Mouse (Mus musculus) hindbrain, embryonic 11.5 days (tissue): ENCODE measurements around the gene Yipf7. TPM values are rescaled to one million over a fixed set of nuclear protein-coding genes. Genes with fewer than 3 reads are reported as not detected.

ENCODE experiments used
- ATAC-seq: fragments of 200-750 bp; cut with Nextera tagmentation; 2 replicates; pipeline ENCODE4 v1.8.0; 2017; ENCODE audit warnings: mild to moderate bottlenecking, moderate TSS enrichment, moderate library complexity; ENCODE audit not compliant: low FRiP score
- DNase-seq: peaks from one replicate; pipeline ENCODE4 v3.0.0-alpha.2; 2015; ENCODE audit warnings: low spot score
- H3K27ac ChIP-seq: fragments of 300-500 bp; sonication (generic); 2 replicates; pipeline ENCODE4 v1.5.1; 2014; ENCODE audit warnings: mild to moderate bottlenecking, low read depth, low read length
- H3K27me3 ChIP-seq: fragments of 300-500 bp; sonication (generic); 2 replicates; pipeline ENCODE4 v1.6.1; 2014; ENCODE audit warnings: mild to moderate bottlenecking, low read length, moderate library complexity, mixed read lengths; ENCODE audit not compliant: control insufficient read depth, insufficient read depth
- H3K36me3 ChIP-seq: fragments of 300-500 bp; sonication (generic); 2 replicates; pipeline ENCODE4 v1.6.1; 2014; ENCODE audit warnings: mild to moderate bottlenecking, low read length, moderate library complexity, mixed read lengths; ENCODE audit not compliant: control insufficient read depth, insufficient read depth
- H3K4me1 ChIP-seq: fragments of 300-500 bp; sonication (generic); replicated peaks from 2 replicates; pipeline ENCODE4 v1.6.1; 2014; ENCODE audit warnings: low read length, mixed read lengths; ENCODE audit not compliant: control insufficient read depth, insufficient read depth
- H3K4me2 ChIP-seq: fragments of 300-500 bp; sonication (generic); replicated peaks from 2 replicates; pipeline ENCODE4 v1.6.1; 2014; ENCODE audit warnings: mild to moderate bottlenecking, low read depth, low read length
- H3K4me3 ChIP-seq: fragments of 300-500 bp; sonication (generic); 2 replicates; pipeline ENCODE4 v1.5.1; 2014; ENCODE audit warnings: low read depth, low read length
- H3K9ac ChIP-seq: fragments of 300-500 bp; sonication (generic); 2 replicates; pipeline ENCODE4 v1.6.1; 2014; ENCODE audit warnings: low read depth, low read length
- H3K9me3 ChIP-seq: fragments of 300-500 bp; sonication (generic); 2 replicates; pipeline ENCODE4 v1.6.1; 2016; ENCODE audit warnings: low read length; ENCODE audit not compliant: control insufficient read depth
- WGBS: fragments of 180-500 bp; shearing (Covaris S2); extraction: QIAGEN DNeasy Blood & Tissue Kit; methylation state at CpG from one replicate; pipeline ENCODE4 v1.1.7; 2014; 5-methylcytosine and 5-hydroxymethylcytosine counted together
- polyA plus RNA-seq: library from polyadenylated mRNA; unstranded; fragments of >200 nt; fragmentation: Nextera tagmentation; extraction: Ambion mirVana; gene quantifications from 2 replicates; pipeline ENCODE4 v1.2.1, GENCODE M21; 2014

Yipf7 gene
- polyA plus RNA-seq, result not detected in 2 replicates

DNA sequence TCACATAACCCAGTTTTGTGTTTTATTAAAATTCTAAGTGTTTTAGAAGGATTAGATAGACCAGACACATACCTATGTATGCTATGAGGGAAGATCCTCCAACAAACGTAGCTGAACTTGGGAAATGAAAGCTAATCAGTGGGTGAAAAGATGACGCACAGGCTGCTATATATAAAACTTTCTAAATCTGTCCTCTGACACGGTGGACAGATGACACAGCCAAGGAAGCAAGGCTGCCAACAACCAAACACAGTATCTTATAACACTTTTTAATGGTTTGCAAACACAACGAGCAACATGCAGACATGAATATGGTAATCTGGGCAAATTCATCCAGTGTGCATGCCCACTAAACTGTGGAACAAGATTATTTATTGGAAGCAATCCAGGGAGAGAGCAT is at the start of gene Yipf7:
TSS of gene Yipf7 (minus strand) at position 160 of the 400 bp plus-strand sequence.
- Histone ChIP-seq H3K9me3 (no peaks in the 10 kb centered on the region), H3K27ac (no peak within 1 kb of the TSS), H3K4me1 (no peaks in the 10 kb centered on the region), H3K36me3 (no peaks in the 10 kb centered on the region), H3K4me3 (no peak within 1 kb of the TSS), H3K9ac (no peak within 1 kb of the TSS), H3K4me2 (no peak within 1 kb of the TSS), H3K27me3 (no peaks in the 10 kb centered on the region)
- WGBS, result 84% methylated on average over 4 of the region's 4 CpGs
- ATAC-seq, result no peak
- DNase-seq, result no peak

DNA sequence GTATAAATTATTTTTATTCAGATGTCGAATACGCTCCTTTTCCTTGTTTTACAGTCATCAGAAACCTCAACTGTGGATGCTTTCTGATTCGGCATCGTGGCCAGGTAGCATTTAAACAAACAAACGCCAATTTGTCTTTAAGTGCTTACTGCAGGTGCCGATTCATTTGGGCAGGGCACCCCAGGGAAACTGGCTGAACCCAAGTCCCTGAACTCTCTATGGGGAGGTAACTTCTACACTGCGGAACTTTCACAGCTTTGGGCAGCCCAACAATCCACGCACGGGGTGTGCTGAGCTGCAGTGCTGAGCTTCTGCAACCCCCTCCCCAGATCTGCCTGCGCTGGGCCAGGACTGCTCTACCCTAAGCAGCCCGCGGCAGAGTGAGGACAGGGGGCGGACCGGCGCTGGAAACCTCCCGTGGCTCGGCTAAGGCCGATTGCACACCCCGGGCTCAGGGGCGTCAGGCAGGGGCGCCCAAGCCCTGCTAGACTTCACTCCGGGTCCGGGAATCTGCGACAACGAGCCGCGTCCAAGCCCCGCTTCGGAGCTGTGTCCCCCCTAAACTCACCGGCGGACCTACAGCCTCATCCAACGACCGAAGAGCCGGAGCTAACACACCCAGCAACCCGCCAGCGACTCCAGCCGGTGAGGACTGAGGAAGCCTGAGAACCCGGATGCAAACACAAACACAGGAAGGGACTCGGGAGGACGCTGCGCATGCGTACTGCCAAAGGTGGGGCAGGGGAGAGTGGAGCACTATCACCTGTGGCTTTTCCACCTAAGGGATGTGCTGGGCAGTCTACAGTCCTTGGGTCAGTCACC is 49.4 kb upstream of the Yipf7 start, which contains the start of gene Gnpda2:
TSS of gene Gnpda2 (minus strand) at position 701 of the 822 bp plus-strand sequence.
- peak; percentile 92 for DNase-seq
- H3K9ac ChIP-seq, result peak within 1 kb of the TSS; percentile 91
- H3K9me3 ChIP-seq, result no peaks in the 10 kb centered on the region
- peak within 1 kb of the TSS; percentile 54 for H3K4me3 ChIP-seq
- peak; percentile 97 for ATAC-seq
- peak within 1 kb of the TSS; percentile 85 for H3K27ac ChIP-seq
- no peaks in the 10 kb centered on the region for H3K27me3 ChIP-seq
- no peaks in the 10 kb centered on the region for H3K4me1 ChIP-seq
- H3K36me3 ChIP-seq, result no peaks in the 10 kb centered on the region
- 4% methylated on average over 42 of the region's 42 CpGs for WGBS
- peak within 1 kb of the TSS; percentile 71 for H3K4me2 ChIP-seq

DNA sequence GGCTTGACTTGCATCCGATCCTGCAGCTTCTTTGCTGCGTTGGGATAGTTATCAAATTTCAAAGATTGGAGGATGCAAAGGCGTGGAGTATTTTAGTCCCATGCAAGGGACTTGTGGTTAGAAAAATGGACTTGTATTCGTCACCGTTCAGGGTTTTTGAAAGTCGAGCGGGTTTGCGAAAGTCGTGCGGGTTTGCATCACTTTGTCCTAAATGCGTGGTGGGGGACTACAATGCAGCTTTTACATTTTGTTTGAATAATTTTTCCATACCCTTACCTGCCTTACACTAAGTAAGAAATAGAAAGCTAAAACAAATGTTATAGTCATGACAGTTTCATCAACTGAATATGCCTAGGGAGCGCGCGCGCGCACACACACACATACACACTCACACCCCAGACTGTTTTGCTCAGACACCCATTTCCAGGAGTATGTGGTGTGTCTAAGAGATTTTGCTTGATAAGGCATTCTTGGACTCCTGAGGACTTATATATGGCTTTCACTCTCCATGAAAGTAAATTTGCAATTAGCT is 15.0 kb upstream of the Yipf7 start:
- DNase-seq (peak; percentile 62), ATAC-seq (peak; percentile 15)
- H3K4me3 ChIP-seq, result peak overlapping the region; percentile 86
- H3K9ac ChIP-seq, result peak overlapping the region; percentile 95
- no peak overlapping the region for H3K27ac ChIP-seq
- no peaks in the 10 kb centered on the region for H3K9me3 ChIP-seq
- H3K27me3 ChIP-seq, result no peaks in the 10 kb centered on the region
- no peaks in the 10 kb centered on the region for H3K36me3 ChIP-seq
- peak overlapping the region; percentile 35 for H3K4me2 ChIP-seq
- H3K4me1 ChIP-seq, result no peaks in the 10 kb centered on the region
- 11% methylated on average over 16 of the region's 16 CpGs for WGBS

DNA sequence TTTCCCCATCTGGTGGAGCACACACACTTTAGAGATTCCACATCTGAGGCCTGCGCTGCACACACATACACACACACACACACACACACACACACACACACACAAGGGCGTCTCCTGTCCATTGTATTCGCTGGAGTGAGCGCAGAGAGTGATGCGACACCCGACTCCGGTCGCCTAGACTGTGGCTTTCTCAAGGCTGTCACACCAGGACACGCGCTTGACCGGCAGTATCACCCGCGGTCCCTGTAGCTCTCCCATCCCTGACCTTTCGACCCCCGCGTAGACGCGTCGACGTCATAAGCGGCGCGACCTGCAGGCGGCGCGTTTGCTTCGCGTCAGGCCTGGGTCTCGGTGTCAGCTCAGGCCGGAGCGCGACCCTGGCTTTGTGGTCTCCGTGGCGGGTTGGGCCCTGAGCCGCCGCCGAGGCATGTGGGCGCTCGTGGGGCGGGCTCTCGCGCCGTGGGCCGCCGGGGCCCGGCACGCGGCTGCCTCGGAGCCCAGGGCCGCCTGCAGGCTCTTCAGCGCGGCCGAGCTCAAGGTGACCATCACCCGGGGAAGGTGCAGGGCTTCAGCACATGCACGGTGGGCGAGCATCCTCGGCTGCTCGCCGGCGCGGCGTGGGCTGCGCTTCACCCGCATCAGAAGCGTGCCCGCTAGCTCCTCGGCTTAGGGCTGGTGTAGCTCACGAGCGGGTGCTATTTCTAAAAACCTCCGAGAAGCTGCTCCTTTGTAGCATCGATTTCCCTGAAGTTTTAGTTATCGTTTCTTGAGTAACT is 14.4 kb upstream of the Yipf7 start, which contains the start of gene Guf1:
TSS of gene Guf1 (plus strand) at position 296 of the 776 bp plus-strand sequence.
- DNase-seq (peak; percentile 96), ATAC-seq (peak; percentile 95)
- H3K27me3 ChIP-seq, result no peaks in the 10 kb centered on the region
- H3K9ac ChIP-seq, result peak within 1 kb of the TSS; percentile 95
- no peaks in the 10 kb centered on the region for H3K36me3 ChIP-seq
- H3K4me2 ChIP-seq, result peak within 1 kb of the TSS; percentile 35
- peak within 1 kb of the TSS; percentile 86 for H3K4me3 ChIP-seq
- no peaks in the 10 kb centered on the region for H3K4me1 ChIP-seq
- WGBS, result under 1% methylated on average over 72 of the region's 72 CpGs
- no peaks in the 10 kb centered on the region for H3K9me3 ChIP-seq
- H3K27ac ChIP-seq, result peak within 1 kb of the TSS; percentile 88

DNA sequence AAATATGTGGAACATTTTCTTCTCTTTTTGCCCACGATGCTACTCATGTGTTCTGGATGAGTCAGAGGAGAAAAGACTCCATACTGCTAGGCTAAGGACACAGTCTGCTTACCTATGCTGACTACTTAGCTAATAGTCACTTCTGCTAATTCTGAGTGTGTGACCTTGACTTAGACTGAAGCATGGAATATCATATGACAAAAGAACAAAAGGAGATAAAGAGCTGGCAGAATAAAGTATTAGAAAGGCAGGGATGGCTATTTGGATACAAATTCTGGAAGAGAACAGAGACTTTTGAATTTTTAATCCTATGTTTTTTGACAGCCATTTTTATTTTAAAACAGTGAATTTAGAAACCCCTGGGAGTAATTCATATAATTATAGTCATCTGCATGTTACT is 768 bp downstream of the Yipf7 start:
- no peak overlapping the region for H3K9ac ChIP-seq
- ATAC-seq, result no peak
- H3K36me3 ChIP-seq, result no peaks in the 10 kb centered on the region
- no peak overlapping the region for H3K27ac ChIP-seq
- no peak for DNase-seq
- no peaks in the 10 kb centered on the region for H3K9me3 ChIP-seq
- H3K27me3 ChIP-seq, result no peaks in the 10 kb centered on the region
- WGBS, result 82% methylated on average over 1 of the region's 1 CpGs
- no peak overlapping the region for H3K4me2 ChIP-seq
- H3K4me3 ChIP-seq, result no peak overlapping the region
- H3K4me1 ChIP-seq, result no peaks in the 10 kb centered on the region

DNA sequence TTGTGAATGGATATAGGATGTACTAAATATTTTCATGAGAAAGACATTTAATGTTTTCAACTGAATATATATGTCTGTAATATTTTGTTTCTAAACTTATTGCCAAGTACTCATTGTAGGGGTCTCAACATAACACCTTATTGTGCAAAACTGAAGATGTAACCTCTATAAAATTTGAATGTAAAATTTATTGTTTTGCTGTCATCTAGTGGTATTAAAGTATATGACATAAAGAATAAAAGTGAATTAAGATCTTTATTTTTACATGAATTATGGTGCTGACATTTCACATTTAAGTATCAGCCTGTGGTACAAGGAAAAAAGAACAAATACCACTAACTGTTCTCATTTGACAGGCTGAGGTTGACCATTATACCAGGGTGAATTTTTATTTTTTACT is 18.5 kb downstream of the Yipf7 start:
- ATAC-seq (no peak), DNase-seq (no peak)
- no peak overlapping the region for H3K4me2 ChIP-seq
- no peak overlapping the region for H3K9ac ChIP-seq
- no peak overlapping the region for H3K27ac ChIP-seq
- H3K4me3 ChIP-seq, result no peak overlapping the region
- H3K4me1 ChIP-seq, result no peaks in the 10 kb centered on the region
- no peaks in the 10 kb centered on the region for H3K36me3 ChIP-seq
- no peaks in the 10 kb centered on the region for H3K9me3 ChIP-seq
- no peaks in the 10 kb centered on the region for H3K27me3 ChIP-seq

DNA sequence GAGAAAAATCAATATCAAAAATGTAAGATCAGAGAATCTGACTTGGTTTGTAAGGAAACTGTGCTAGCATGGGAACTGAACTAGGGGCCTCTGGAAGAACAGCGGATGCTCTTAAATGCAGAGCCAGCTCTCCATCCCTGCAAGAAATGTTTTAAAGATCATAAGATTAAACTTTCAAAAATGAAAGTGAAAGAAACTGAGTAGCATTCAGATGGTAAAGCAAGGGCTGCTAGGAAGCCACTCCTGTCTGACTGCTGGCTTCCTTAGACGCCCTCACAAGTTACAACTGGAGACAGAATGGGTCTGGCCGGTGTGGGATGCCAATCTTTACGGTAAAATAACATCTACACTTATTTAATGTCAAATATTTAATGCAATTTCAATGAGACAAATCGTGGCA is 20.4 kb downstream of the Yipf7 start:
- Histone ChIP-seq H3K4me1 (no peaks in the 10 kb centered on the region), H3K27me3 (no peaks in the 10 kb centered on the region), H3K9me3 (no peaks in the 10 kb centered on the region), H3K27ac (no peak overlapping the region), H3K4me3 (no peak overlapping the region), H3K9ac (no peak overlapping the region), H3K36me3 (no peaks in the 10 kb centered on the region), H3K4me2 (no peak overlapping the region)
- ATAC-seq (no peak), DNase-seq (no peak)
- WGBS, result 71% methylated on average over 5 of the region's 5 CpGs

DNA sequence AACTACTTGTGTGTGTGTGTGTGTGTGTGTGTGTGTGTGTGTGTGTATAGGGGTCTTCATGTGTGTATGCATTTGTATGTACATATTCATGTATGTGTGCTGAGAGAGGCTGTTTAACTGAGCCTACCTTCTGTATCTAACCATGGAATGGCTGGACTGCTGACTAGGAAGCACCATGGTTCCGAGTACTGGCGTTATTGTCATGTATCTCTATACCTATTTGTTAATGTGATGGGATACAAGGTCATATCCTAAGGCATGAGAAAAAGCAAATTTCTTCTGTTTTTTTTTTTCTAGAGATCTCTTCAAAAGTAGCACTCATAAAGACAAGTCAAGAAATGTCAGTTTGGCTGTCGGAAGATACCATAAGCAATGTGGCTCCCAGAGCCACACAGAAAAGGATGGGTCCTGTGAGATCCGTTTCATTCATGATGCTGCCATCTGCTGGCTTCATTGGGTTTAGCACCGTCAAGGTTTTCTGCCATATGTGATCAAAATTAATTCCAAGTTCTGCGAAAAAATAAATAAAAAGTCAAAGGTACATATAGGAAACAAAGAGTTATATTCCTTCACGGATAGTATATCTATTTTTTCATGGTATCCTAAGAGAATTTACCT is 21.7 kb downstream of the Yipf7 start:
- Histone ChIP-seq H3K27me3 (no peaks in the 10 kb centered on the region), H3K9ac (no peak overlapping the region), H3K36me3 (no peaks in the 10 kb centered on the region), H3K4me2 (no peak overlapping the region), H3K27ac (no peak overlapping the region), H3K9me3 (no peaks in the 10 kb centered on the region), H3K4me1 (no peaks in the 10 kb centered on the region), H3K4me3 (no peak overlapping the region)
- ATAC-seq (no peak; the same call in 1 of the 2 replicates), DNase-seq (peak; percentile 80)
- 40% methylated on average over 7 of the region's 7 CpGs for WGBS
